Mouse (Mus musculus): ENCODE data around the gene Jmy. TPM values are rescaled to one million over a fixed set of nuclear protein-coding genes. Genes with fewer than 3 reads are reported as not detected.

The Jmy gene
- polyA plus RNA-seq (2014; fragmentation: Nextera tagmentation; extraction: Ambion mirVana), result 3.8 and 3.9 TPM in 2 replicates

- peak within 1 kb of the TSS; percentile 78 for H3K9ac ChIP-seq (ENCODE audit: low read length)
- peak within 1 kb of the TSS; percentile 88 for H3K4me3 ChIP-seq (ENCODE audit: low read depth, low read length)
- H3K36me3 ChIP-seq (ENCODE audit: control insufficient read depth, insufficient read depth, low read length), result no peaks in the 10 kb centered on the region
- WGBS, result under 1% methylated on average over 91 of the region's 105 CpGs
- H3K9me3 ChIP-seq (ENCODE audit: control insufficient read depth, low read length), result no peaks in the 10 kb centered on the region
- H3K27ac ChIP-seq (ENCODE audit: low read depth, low read length), result peak within 1 kb of the TSS; percentile 81
- H3K4me2 ChIP-seq (ENCODE audit: low read depth, low read length, severe bottlenecking), result peak within 1 kb of the TSS; percentile 72
- H3K27me3 ChIP-seq (ENCODE audit: control insufficient read depth, insufficient read depth, low read length), result no peaks in the 10 kb centered on the region
- DNase-seq (ENCODE audit: low spot score) (peak; percentile 94), ATAC-seq (replicated peaks; ENCODE audit: low FRiP score) (peak; percentile 93)
- H3K4me1 ChIP-seq (replicated peaks; ENCODE audit: control insufficient read depth, insufficient read depth, low read length), result peaks cover 5% of the 10 kb centered on the region; the same call in 1 of the 2 replicates
These were observed at the start of gene Jmy for GRCm38 (mm10) chr13:93499167-93499972. Jmy (minus strand) TSS chr13:93499808.

- ATAC-seq (replicated peaks; ENCODE audit: low FRiP score) (no peak), DNase-seq (ENCODE audit: low spot score) (no peak)
- Histone ChIP-seq H3K27me3 (ENCODE audit: control insufficient read depth, insufficient read depth, low read length) (no peaks in the 10 kb centered on the region), H3K4me1 (replicated peaks; ENCODE audit: control insufficient read depth, insufficient read depth, low read length) (no peaks in the 10 kb centered on the region), H3K36me3 (ENCODE audit: control insufficient read depth, insufficient read depth, low read length) (no peaks in the 10 kb centered on the region), H3K4me2 (ENCODE audit: low read depth, low read length, severe bottlenecking) (no peak overlapping the region), H3K9ac (ENCODE audit: low read length) (no peak overlapping the region), H3K27ac (ENCODE audit: low read depth, low read length) (no peak overlapping the region), H3K4me3 (ENCODE audit: low read depth, low read length) (no peak overlapping the region), H3K9me3 (ENCODE audit: control insufficient read depth, low read length) (no peaks in the 10 kb centered on the region)
- 89% methylated on average over 5 of the region's 5 CpGs for WGBS
These were observed 48.0 kb upstream of the Jmy start for GRCm38 (mm10) chr13:93547641-93548040.

GRCm38 (mm10) chr13:93546011-93546410, 46.4 kb upstream of the Jmy start:
- no peak overlapping the region for H3K4me3 ChIP-seq (ENCODE audit: low read depth, low read length)
- WGBS, result 90% methylated on average over 1 of the region's 1 CpGs
- H3K36me3 ChIP-seq (ENCODE audit: control insufficient read depth, insufficient read depth, low read length), result no peaks in the 10 kb centered on the region
- H3K4me2 ChIP-seq (ENCODE audit: low read depth, low read length, severe bottlenecking), result no peak overlapping the region
- no peak for ATAC-seq (replicated peaks; ENCODE audit: low FRiP score)
- H3K27me3 ChIP-seq (ENCODE audit: control insufficient read depth, insufficient read depth, low read length), result no peaks in the 10 kb centered on the region
- H3K9ac ChIP-seq (ENCODE audit: low read length), result no peak overlapping the region
- H3K27ac ChIP-seq (ENCODE audit: low read depth, low read length), result no peak overlapping the region
- H3K9me3 ChIP-seq (ENCODE audit: control insufficient read depth, low read length), result no peaks in the 10 kb centered on the region
- no peaks in the 10 kb centered on the region for H3K4me1 ChIP-seq (replicated peaks; ENCODE audit: control insufficient read depth, insufficient read depth, low read length)
- DNase-seq (ENCODE audit: low spot score), result no peak

- Histone ChIP-seq H3K27me3 (ENCODE audit: control insufficient read depth, insufficient read depth, low read length) (no peaks in the 10 kb centered on the region), H3K4me3 (ENCODE audit: low read depth, low read length) (no peak overlapping the region), H3K9me3 (ENCODE audit: control insufficient read depth, low read length) (no peaks in the 10 kb centered on the region), H3K27ac (ENCODE audit: low read depth, low read length) (no peak overlapping the region), H3K9ac (ENCODE audit: low read length) (no peak overlapping the region), H3K36me3 (ENCODE audit: control insufficient read depth, insufficient read depth, low read length) (no peaks in the 10 kb centered on the region), H3K4me2 (ENCODE audit: low read depth, low read length, severe bottlenecking) (no peak overlapping the region), H3K4me1 (replicated peaks; ENCODE audit: control insufficient read depth, insufficient read depth, low read length) (no peaks in the 10 kb centered on the region)
- no peak for ATAC-seq (replicated peaks; ENCODE audit: low FRiP score)
- no peak for DNase-seq (ENCODE audit: low spot score)
These were observed 44.7 kb upstream of the Jmy start for GRCm38 (mm10) chr13:93544274-93544673.

- H3K9me3 ChIP-seq (ENCODE audit: control insufficient read depth, low read length), result no peaks in the 10 kb centered on the region
- no peaks in the 10 kb centered on the region for H3K36me3 ChIP-seq (ENCODE audit: control insufficient read depth, insufficient read depth, low read length)
- DNase-seq (ENCODE audit: low spot score), result no peak
- no peak for ATAC-seq (replicated peaks; ENCODE audit: low FRiP score)
- no peak overlapping the region for H3K4me2 ChIP-seq (ENCODE audit: low read depth, low read length, severe bottlenecking)
- H3K27ac ChIP-seq (ENCODE audit: low read depth, low read length), result no peak overlapping the region
- H3K4me3 ChIP-seq (ENCODE audit: low read depth, low read length), result no peak overlapping the region
- H3K4me1 ChIP-seq (replicated peaks; ENCODE audit: control insufficient read depth, insufficient read depth, low read length), result no peaks in the 10 kb centered on the region
- 94% methylated on average over 4 of the region's 4 CpGs for WGBS
- no peaks in the 10 kb centered on the region for H3K27me3 ChIP-seq (ENCODE audit: control insufficient read depth, insufficient read depth, low read length)
- no peak overlapping the region for H3K9ac ChIP-seq (ENCODE audit: low read length)
These were observed 39.7 kb upstream of the Jmy start for GRCm38 (mm10) chr13:93539311-93539710.

GRCm38 (mm10) chr13:93518753-93519319, 19.2 kb upstream of the Jmy start:
- no peaks in the 10 kb centered on the region for H3K27me3 ChIP-seq (ENCODE audit: control insufficient read depth, insufficient read depth, low read length)
- ATAC-seq (replicated peaks; ENCODE audit: low FRiP score), result no peak
- no peaks in the 10 kb centered on the region for H3K4me1 ChIP-seq (replicated peaks; ENCODE audit: control insufficient read depth, insufficient read depth, low read length)
- no peak overlapping the region for H3K4me2 ChIP-seq (ENCODE audit: low read depth, low read length, severe bottlenecking)
- 75% methylated on average over 2 of the region's 2 CpGs for WGBS
- H3K36me3 ChIP-seq (ENCODE audit: control insufficient read depth, insufficient read depth, low read length), result no peaks in the 10 kb centered on the region
- H3K27ac ChIP-seq (ENCODE audit: low read depth, low read length), result no peak overlapping the region
- DNase-seq (ENCODE audit: low spot score), result no peak
- no peak overlapping the region for H3K4me3 ChIP-seq (ENCODE audit: low read depth, low read length)
- H3K9me3 ChIP-seq (ENCODE audit: control insufficient read depth, low read length), result no peaks in the 10 kb centered on the region
- H3K9ac ChIP-seq (ENCODE audit: low read length), result no peak overlapping the region

- Histone ChIP-seq H3K9me3 (ENCODE audit: control insufficient read depth, low read length) (no peaks in the 10 kb centered on the region), H3K36me3 (ENCODE audit: control insufficient read depth, insufficient read depth, low read length) (no peaks in the 10 kb centered on the region), H3K4me3 (ENCODE audit: low read depth, low read length) (no peak overlapping the region), H3K27ac (ENCODE audit: low read depth, low read length) (no peak overlapping the region), H3K4me2 (ENCODE audit: low read depth, low read length, severe bottlenecking) (no peak overlapping the region), H3K9ac (ENCODE audit: low read length) (no peak overlapping the region), H3K27me3 (ENCODE audit: control insufficient read depth, insufficient read depth, low read length) (no peaks in the 10 kb centered on the region), H3K4me1 (replicated peaks; ENCODE audit: control insufficient read depth, insufficient read depth, low read length) (no peaks in the 10 kb centered on the region)
- DNase-seq (ENCODE audit: low spot score), result no peak
- ATAC-seq (replicated peaks; ENCODE audit: low FRiP score), result no peak
These were observed 17.6 kb upstream of the Jmy start for GRCm38 (mm10) chr13:93517223-93517622.

GRCm38 (mm10) chr13:93514000-93514795, 14.6 kb upstream of the Jmy start:
- ATAC-seq (replicated peaks; ENCODE audit: low FRiP score), result no peak
- no peaks in the 10 kb centered on the region for H3K36me3 ChIP-seq (ENCODE audit: control insufficient read depth, insufficient read depth, low read length)
- no peaks in the 10 kb centered on the region for H3K27me3 ChIP-seq (ENCODE audit: control insufficient read depth, insufficient read depth, low read length)
- 89% methylated on average over 10 of the region's 10 CpGs for WGBS
- H3K9me3 ChIP-seq (ENCODE audit: control insufficient read depth, low read length), result no peaks in the 10 kb centered on the region
- H3K27ac ChIP-seq (ENCODE audit: low read depth, low read length), result no peak overlapping the region
- no peak overlapping the region for H3K9ac ChIP-seq (ENCODE audit: low read length)
- H3K4me1 ChIP-seq (replicated peaks; ENCODE audit: control insufficient read depth, insufficient read depth, low read length), result no peaks in the 10 kb centered on the region; the same call in 1 of the 2 replicates
- DNase-seq (ENCODE audit: low spot score), result no peak
- no peak overlapping the region for H3K4me2 ChIP-seq (ENCODE audit: low read depth, low read length, severe bottlenecking)
- H3K4me3 ChIP-seq (ENCODE audit: low read depth, low read length), result no peak overlapping the region
